Mouse (Mus musculus) liver, embryonic 14.5 days (tissue): ENCODE data around the gene Adamts7. TPM values are rescaled to one million over a fixed set of nuclear protein-coding genes. Genes with fewer than 3 reads are reported as not detected.

Source experiments
- ATAC-seq: fragments of 200-750 bp; cut with Nextera tagmentation; 2 replicates; pipeline ENCODE4 v1.8.0; 2017; ENCODE audit warnings: moderate number of reproducible peaks, mild to moderate bottlenecking, moderate library complexity; ENCODE audit not compliant: insufficient read depth
- DNase-seq, 3 experiments: peaks; one replicate each; pipeline ENCODE4 v3.0.0-alpha.2; 2012 to 2013; ENCODE audit warnings: low read depth in 3 of 3, low spot score in 3 of 3
- H3K27ac ChIP-seq: fragments of 300-500 bp; sonication (generic); 2 replicates; pipeline ENCODE4 v1.5.1; 2014; ENCODE audit warnings: moderate library complexity, mild to moderate bottlenecking, control low read depth, inconsistent platforms
- H3K27me3 ChIP-seq: fragments of 300-500 bp; sonication (generic); 2 replicates; pipeline ENCODE4 v1.6.1; 2014; ENCODE audit warnings: mild to moderate bottlenecking, low read length, moderate library complexity; ENCODE audit not compliant: control insufficient read depth, insufficient read depth
- H3K36me3 ChIP-seq: fragments of 300-500 bp; sonication (generic); replicated peaks from 2 replicates; pipeline ENCODE4 v1.6.1; 2014; ENCODE audit warnings: low read depth; ENCODE audit not compliant: control insufficient read depth, insufficient read depth
- H3K4me1 ChIP-seq, 2 experiments: fragments of 200-500 bp in 1 of 2; fragments of 300-500 bp in 1 of 2; sonication (generic) in 1 of 2; replicated peaks; 2 replicates each; pipeline ENCODE4 v1.6.1; 2012 to 2014; ENCODE audit warnings: antibody characterized with exemption in 1 of 2, inconsistent platforms in 1 of 2, low read length in 1 of 2; ENCODE audit not compliant: control insufficient read depth in 2 of 2, insufficient read depth in 2 of 2
- H3K4me2 ChIP-seq: fragments of 300-500 bp; sonication (generic); 2 replicates; pipeline ENCODE4 v1.6.1; 2014; ENCODE audit warnings: low read depth, mild to moderate bottlenecking, control low read depth, moderate library complexity
- H3K4me3 ChIP-seq, 2 experiments: fragments of 200-500 bp in 1 of 2; fragments of 300-500 bp in 1 of 2; sonication (generic) in 1 of 2; 2 replicates each; pipeline ENCODE4 v1.5.1; 2012 to 2014; ENCODE audit warnings: low read depth in 2 of 2, low read length in 2 of 2, mild to moderate bottlenecking in 2 of 2, control low read depth in 1 of 2, inconsistent platforms in 1 of 2, moderate library complexity in 1 of 2; ENCODE audit not compliant: insufficient read depth in 1 of 2
- H3K9ac ChIP-seq: fragments of 300-500 bp; sonication (generic); replicated peaks from 2 replicates; pipeline ENCODE4 v1.6.1; 2014; ENCODE audit warnings: mild to moderate bottlenecking, control low read depth, moderate library complexity
- H3K9me3 ChIP-seq: fragments of 300-500 bp; sonication (generic); 2 replicates; pipeline ENCODE4 v1.6.1; 2016; ENCODE audit warnings: low read length, mixed read lengths; ENCODE audit not compliant: control insufficient read depth
- CTCF ChIP-seq: IDR thresholded peaks from 2 replicates; pipeline ENCODE4 v1.5.1; 2016; ENCODE audit warnings: antibody characterized with exemption, low read depth, control low read depth
- EP300 ChIP-seq: IDR thresholded peaks from 2 replicates; pipeline ENCODE4 v1.6.1; 2016; ENCODE audit warnings: antibody characterized with exemption, low read depth
- WGBS: fragments of 180-500 bp; shearing (Covaris S2); extraction: QIAGEN DNeasy Blood & Tissue Kit; methylation state at CpG from one replicate; pipeline ENCODE4 v1.1.7; 2014; ENCODE audit not compliant: insufficient replicate concordance; 5-methylcytosine and 5-hydroxymethylcytosine counted together
- polyA plus RNA-seq, 2 experiments: library from polyadenylated mRNA; depleted of rRNA in 1 of 2; stranded (reverse) in 1 of 2; unstranded in 1 of 2; fragments of >200 nt; fragmentation: Nextera tagmentation in 1 of 2; extraction: Ambion mirVana in 1 of 2; gene quantifications; 2 replicates each; pipeline versions ENCODE4 v1.2.1 to v1.2.3; 2012 to 2014

Adamts7 gene
- polyA plus RNA-seq, 2 experiments = 0.47 to 0.64 TPM

GRCm38 (mm10) chr9:90233906-90234419 is 71.1 kb downstream of the Adamts7 start:
- peaks cover 51 to 64% of the 10 kb centered on the region in 2 experiments for H3K4me1 ChIP-seq
- TF ChIP-seq CTCF (no peak), EP300 (no peak)
- WGBS = 83% methylated on average over 5 of the region's 5 CpGs
- DNase-seq = no peak
- peaks cover 16% of the 10 kb centered on the region for H3K36me3 ChIP-seq
- H3K27ac ChIP-seq = peak overlapping the region; percentile 48
- H3K4me3 ChIP-seq = no peak overlapping the region
- no peaks in the 10 kb centered on the region for H3K27me3 ChIP-seq
- no peak for ATAC-seq
- no peaks in the 10 kb centered on the region for H3K9me3 ChIP-seq
- H3K9ac ChIP-seq = no peak overlapping the region; the same call in 1 of the 2 replicates
- no peak overlapping the region for H3K4me2 ChIP-seq

GRCm38 (mm10) chr9:90234786-90235185 is 71.9 kb downstream of the Adamts7 start:
- ATAC-seq (no peak), DNase-seq (no peak)
- H3K27me3 ChIP-seq = no peaks in the 10 kb centered on the region
- TF ChIP-seq EP300 = no peak
- no peak for TF ChIP-seq CTCF
- no peak overlapping the region for H3K4me3 ChIP-seq
- no peaks in the 10 kb centered on the region for H3K9me3 ChIP-seq
- H3K27ac ChIP-seq = peak overlapping the region; percentile 96
- WGBS = 73% methylated on average over 5 of the region's 5 CpGs
- H3K36me3 ChIP-seq = peaks cover 21% of the 10 kb centered on the region
- no peak overlapping the region for H3K9ac ChIP-seq
- peaks cover 54 to 70% of the 10 kb centered on the region in 2 experiments for H3K4me1 ChIP-seq
- H3K4me2 ChIP-seq = no peak overlapping the region

- H3K9ac ChIP-seq = no peak overlapping the region
- peaks cover 54 to 70% of the 10 kb centered on the region in 2 experiments for H3K4me1 ChIP-seq
- no peak overlapping the region for H3K4me2 ChIP-seq
- DNase-seq (peak in 1 of 3 experiments; percentile 48), ATAC-seq (peak; percentile 7; the same call in 1 of the 2 replicates)
- H3K9me3 ChIP-seq = no peaks in the 10 kb centered on the region
- H3K27me3 ChIP-seq = no peaks in the 10 kb centered on the region
- TF ChIP-seq EP300 (no peak), CTCF (no peak)
- H3K36me3 ChIP-seq = peaks cover 26% of the 10 kb centered on the region
- WGBS = 40% methylated on average over 10 of the region's 10 CpGs
- no peak overlapping the region for H3K4me3 ChIP-seq
- peak overlapping the region; percentile 96 for H3K27ac ChIP-seq
Measured at GRCm38 (mm10) chr9:90235258-90235882, 72.5 kb downstream of the Adamts7 start.

GRCm38 (mm10) chr9:90236817-90237216 is 73.9 kb downstream of the Adamts7 start:
- WGBS = 43% methylated on average over 5 of the region's 5 CpGs
- Histone ChIP-seq H3K4me2 (peak overlapping the region; percentile 72), H3K9ac (peak overlapping the region; percentile 75), H3K27ac (peak overlapping the region; percentile 96), H3K4me1 (peaks cover 65 to 79% of the 10 kb centered on the region in 2 experiments), H3K36me3 (peaks cover 34% of the 10 kb centered on the region), H3K27me3 (no peaks in the 10 kb centered on the region), H3K4me3 (no peak overlapping the region), H3K9me3 (no peaks in the 10 kb centered on the region)
- ATAC-seq (peak; percentile 21; the same call in 1 of the 2 replicates), DNase-seq (peak in 2 of 3 experiments; percentile 54 to 65)
- TF ChIP-seq CTCF (no peak), EP300 (no peak)

GRCm38 (mm10) chr9:90237232-90238062 is 74.6 kb downstream of the Adamts7 start:
- WGBS = 19% methylated on average over 9 of the region's 9 CpGs
- ATAC-seq = peak; percentile 95
- H3K4me3 ChIP-seq = peak overlapping the region; percentile 37 to 43
- H3K27ac ChIP-seq = peak overlapping the region; percentile 96
- peak overlapping the region; percentile 75 for H3K9ac ChIP-seq
- peaks cover 65 to 78% of the 10 kb centered on the region in 2 experiments for H3K4me1 ChIP-seq
- TF ChIP-seq EP300 = peak; percentile 96
- peak; percentile 65 for TF ChIP-seq CTCF
- H3K9me3 ChIP-seq = no peaks in the 10 kb centered on the region
- peak overlapping the region; percentile 72 for H3K4me2 ChIP-seq
- peak; percentile 91 to 93 (median 92) for DNase-seq
- no peaks in the 10 kb centered on the region for H3K27me3 ChIP-seq
- H3K36me3 ChIP-seq = peaks cover 34% of the 10 kb centered on the region
